Comparison of ENCODE assay signal across 8 mouse cellular contexts in the genomic region with DNA sequence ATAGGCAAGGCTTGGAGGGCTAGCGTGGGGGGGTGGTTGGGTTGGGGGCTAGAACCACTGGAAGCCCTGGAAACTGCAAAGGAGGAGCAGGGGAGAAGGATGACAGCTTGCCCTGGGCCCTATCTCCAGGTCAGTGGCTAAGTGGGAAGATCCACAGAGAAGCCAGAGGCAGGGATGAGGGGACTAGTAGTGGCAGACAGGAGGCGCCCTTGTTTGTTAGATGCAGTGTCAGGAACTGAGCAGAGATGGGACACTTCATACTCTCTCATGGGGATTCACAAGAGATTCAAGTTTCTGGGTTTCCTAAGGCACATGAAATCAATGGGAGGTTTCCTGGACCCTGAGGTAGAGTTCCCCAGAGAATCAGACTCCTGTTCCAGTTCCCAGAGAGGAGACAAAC. TPM values are rescaled to one million over a fixed set of nuclear protein-coding genes. Genes with fewer than 3 reads are reported as not detected.
DNase-seq lines count a peak whose midpoint lies in the region; ATAC-seq and TF ChIP-seq lines count a peak whose summit lies in the region.

No protein-coding gene starts in this region.

- H3K9me3 ChIP-seq in heart, embryonic 10.5 days, result no peaks in the 10 kb centered on the region
- no peaks in the 10 kb centered on the region for H3K9me3 ChIP-seq in CH12.LX (replicated peaks; ENCODE audit: low read length)
- no peaks in the 10 kb centered on the region for H3K9me3 ChIP-seq in forebrain, embryonic 12.5 days
- H3K9me3 ChIP-seq in midbrain, embryonic 16.5 days (replicated peaks; ENCODE audit: control insufficient read depth, low read length, poor library complexity, severe bottlenecking), result no peaks in the 10 kb centered on the region

- in situ Hi-C loops in CH12.LX (cut with MboI; ENCODE audit: low pct_ligation_motif_present, low pct_unique_long_range_greater_than_20kb, low sequenced_read_pairs), result loop anchor here (5.0 kb wide), 1 partner anchor 36 kb away; no protein-coding TSS in a partner anchor

- H3K27ac ChIP-seq in heart, embryonic 10.5 days, result no peak overlapping the region
- no peak overlapping the region for H3K27ac ChIP-seq in CH12.LX (ENCODE audit: insufficient read depth, low read depth)
- no peak overlapping the region for H3K27ac ChIP-seq in forebrain, embryonic 12.5 days
- H3K27ac ChIP-seq in midbrain, embryonic 16.5 days (ENCODE audit: low read length), result no peak overlapping the region

- no peak for TF ChIP-seq EP300 in CH12.LX (IDR thresholded peaks at IDR 0.05; ENCODE audit: low read length)

- no peak for TF ChIP-seq POLR2A in CH12.LX (IDR thresholded peaks at IDR 0.05; ENCODE audit: low read depth, low read length)

- peaks cover 3% of the 10 kb centered on the region; the same call in 1 of the 2 replicates for H3K4me1 ChIP-seq in heart, embryonic 10.5 days
- peaks cover 0 to 12% of the 10 kb centered on the region in 2 experiments; a peak in 2 of 4 replicates for H3K4me1 ChIP-seq in CH12.LX (ENCODE audit: control insufficient read depth in 1 of 2, insufficient read depth in 2 of 2)
- peaks cover 6% of the 10 kb centered on the region; the same call in 1 of the 2 replicates for H3K4me1 ChIP-seq in forebrain, embryonic 12.5 days
- H3K4me1 ChIP-seq in midbrain, embryonic 16.5 days (ENCODE audit: control insufficient read depth, insufficient read depth, low read length), result no peaks in the 10 kb centered on the region

- no peaks in the 10 kb centered on the region for H3K36me3 ChIP-seq in heart, embryonic 10.5 days
- no peaks in the 10 kb centered on the region for H3K36me3 ChIP-seq in CH12.LX (replicated peaks in 1 of 2; ENCODE audit: control insufficient read depth in 1 of 2, insufficient read depth in 1 of 2, low read length in 1 of 2)
- H3K36me3 ChIP-seq in forebrain, embryonic 12.5 days (replicated peaks), result no peaks in the 10 kb centered on the region
- H3K36me3 ChIP-seq in midbrain, embryonic 16.5 days (ENCODE audit: control insufficient read depth, insufficient read depth, low read length), result no peaks in the 10 kb centered on the region

- TF ChIP-seq CTCF in CH12.LX (conservative IDR thresholded peaks at IDR 0.05 in 1 of 2, IDR thresholded peaks at IDR 0.05 in 1 of 2; ENCODE audit: low read depth in 2 of 2, low read length in 2 of 2), result peak; percentile 11 to 92; a peak in 2 of 4 replicates

- H3K9ac ChIP-seq in CH12.LX (ENCODE audit: insufficient read depth, low read depth), result no peak overlapping the region
- no peak overlapping the region for H3K9ac ChIP-seq in forebrain, embryonic 12.5 days
- H3K9ac ChIP-seq in midbrain, embryonic 16.5 days (ENCODE audit: low read depth, low read length), result no peak overlapping the region

- WGBS in heart, embryonic 10.5 days, result 35% methylated on average over 2 of the region's 2 CpGs
- 30% methylated on average over 2 of the region's 2 CpGs for whole genome bisulfite sequencing in forebrain, embryonic 12.5 days
- WGBS in midbrain, embryonic 16.5 days, result 45% methylated on average over 2 of the region's 2 CpGs

- TF ChIP-seq RAD21 in CH12.LX (IDR thresholded peaks at IDR 0.05; ENCODE audit: low read depth, low read length), result peak; percentile 91

- no peak for ATAC-seq in forebrain, embryonic 12.5 days (ENCODE audit: low FRiP score)
- ATAC-seq in midbrain, embryonic 16.5 days, result no peak

- dilution Hi-C loops in CH12.LX (cut with MboI; ENCODE audit: extremely low pct_ligation_motif_present, extremely low pct_unique_long_range_greater_than_20kb, low sequenced_read_pairs), result no loop called here

- no peak overlapping the region for H3K4me2 ChIP-seq in CH12.LX (ENCODE audit: insufficient read depth, low read depth, poor library complexity, severe bottlenecking)
- no peak overlapping the region for H3K4me2 ChIP-seq in forebrain, embryonic 12.5 days
- H3K4me2 ChIP-seq in midbrain, embryonic 16.5 days (ENCODE audit: low read length), result no peak overlapping the region

- no peaks in the 10 kb centered on the region for H3K79me2 ChIP-seq in CH12.LX (replicated peaks; ENCODE audit: control insufficient read depth, extremely low read depth, insufficient read depth, poor library complexity, severe bottlenecking)

- H3K4me3 ChIP-seq in heart, embryonic 10.5 days, result no peak overlapping the region
- no peak overlapping the region for H3K4me3 ChIP-seq in CH12.LX (replicated peaks in 1 of 3; ENCODE audit: low read depth in 2 of 3, low read length in 2 of 3, poor library complexity in 1 of 3)
- H3K4me3 ChIP-seq in forebrain, embryonic 12.5 days (replicated peaks), result no peak overlapping the region
- H3K4me3 ChIP-seq in midbrain, embryonic 16.5 days (ENCODE audit: low read depth, low read length), result no peak overlapping the region

- peaks cover 38% of the 10 kb centered on the region for H3K27me3 ChIP-seq in heart, embryonic 10.5 days (ENCODE audit: insufficient read depth, poor library complexity, severe bottlenecking)
- peaks cover 21% of the 10 kb centered on the region for H3K27me3 ChIP-seq in CH12.LX (replicated peaks)
- H3K27me3 ChIP-seq in forebrain, embryonic 12.5 days, result 0 out of 2 replicates have a peak, but pooled peaks cover 6% of the 10 kb centered on the region
- H3K27me3 ChIP-seq in midbrain, embryonic 16.5 days (ENCODE audit: control insufficient read depth, insufficient read depth, low read depth, low read length), result no peaks in the 10 kb centered on the region

- DNase-seq in heart, adult 18-20 months, result peak; percentile 56 to 75
- no peak for DNase-seq in heart, embryonic 10.5 days (ENCODE audit: low spot score)
- DNase-seq in CH12.LX (ENCODE audit: extremely low read depth), result peak; percentile 44
- peak; percentile 20 for DNase-seq in c-Kit-positive CD71-negative TER-119-negative erythroid progenitor cells, embryonic 14.5 days (ENCODE audit: low read depth)
- DNase-seq in lung, adult 18-20 months, result peak; percentile 35 to 62
- no peak for DNase-seq in urinary bladder, postnatal 10 days (ENCODE audit: low spot score)

TF ChIP-seq in CH12.LX, 34 proteins besides CTCF, POLR2A, EP300 and RAD21:
- TF ChIP-seq RCOR1 (conservative IDR thresholded peaks at IDR 0.05; ENCODE audit: low read depth, low read length) (no peak), ETS1 (conservative IDR thresholded peaks at IDR 0.05; ENCODE audit: low read depth, low read length) (no peak), USF2 (conservative IDR thresholded peaks at IDR 0.05; ENCODE audit: low read depth, low read length) (no peak), GABPA (IDR thresholded peaks at IDR 0.05; ENCODE audit: insufficient replicate concordance, low read depth, low read length) (no peak), SMC3 (IDR thresholded peaks at IDR 0.05; ENCODE audit: low read depth, low read length) (peak; percentile 98), ZC3H11A (IDR thresholded peaks at IDR 0.05; ENCODE audit: low read depth, low read length) (peak; percentile 93)

RNA-seq across cellular contexts. Expression of a gene that starts 30.3 kb away (rescaled TPM):
- under 1 TPM; 0.28 to 0.35 TPM for total RNA-seq in heart, adult 18-20 months (2021)
- polyA plus RNA-seq in heart, embryonic 10.5 days (2016; fragmentation: Nextera tagmentation; extraction: Ambion mirVana), result 0.48 and 1.1 TPM in 2 replicates
- total RNA-seq in CH12.LX (2012; rRNA removed), result 0.04 TPM in 1 of 2 replicates, not detected in the other
- not detected in 2 replicates for total RNA-seq in CH12.LX (2014; rRNA removed)
- polyA plus RNA-seq in CH12.LX (2012; ENCODE audit: insufficient read length, low read depth), result not detected in 2 replicates
- polyA plus RNA-seq in forebrain, embryonic 12.5 days (2016; fragmentation: Nextera tagmentation; extraction: Ambion mirVana), result 0.10 TPM in 1 of 2 replicates, not detected in the other
- 0.14 and 0.30 TPM in 2 replicates for polyA plus RNA-seq in midbrain, embryonic 16.5 days (2015; fragmentation: Nextera tagmentation; extraction: Ambion mirVana)

RNA-seq across cellular contexts. Expression of a gene that starts 38.8 kb away (rescaled TPM):
- 1 to 10 TPM; 3.4 to 3.7 TPM for total RNA-seq in heart, adult 18-20 months (2021)
- 11.4 and 16.3 TPM in 2 replicates for polyA plus RNA-seq in heart, embryonic 10.5 days (2016; fragmentation: Nextera tagmentation; extraction: Ambion mirVana)
- total RNA-seq in CH12.LX (2012; rRNA removed), result 8.9 and 9.8 TPM in 2 replicates
- total RNA-seq in CH12.LX (2014; rRNA removed), result 3.0 and 3.7 TPM in 2 replicates
- 5.2 and 6.3 TPM in 2 replicates for polyA plus RNA-seq in CH12.LX (2012; ENCODE audit: insufficient read length, low read depth)
- polyA plus RNA-seq in forebrain, embryonic 12.5 days (2016; fragmentation: Nextera tagmentation; extraction: Ambion mirVana), result 90.2 and 96.2 TPM in 2 replicates
- polyA plus RNA-seq in midbrain, embryonic 16.5 days (2015; fragmentation: Nextera tagmentation; extraction: Ambion mirVana), result 57.5 and 59.1 TPM in 2 replicates

RNA-seq across cellular contexts. Expression of a gene that starts 55.0 kb away (rescaled TPM):
- 1 to 10 TPM; 1.6 to 2.9 TPM for total RNA-seq in heart, adult 18-20 months (2021)
- 1.2 and 1.3 TPM in 2 replicates for polyA plus RNA-seq in heart, embryonic 10.5 days (2016; fragmentation: Nextera tagmentation; extraction: Ambion mirVana)
- total RNA-seq in CH12.LX (2012; rRNA removed) (0.17 and 0.55 TPM in 2 replicates), CH12.LX (2014; rRNA removed) (0.23 TPM in 1 of 2 replicates, not detected in the other)
- polyA plus RNA-seq in CH12.LX (2012; ENCODE audit: insufficient read length, low read depth), result 0.12 and 0.17 TPM in 2 replicates
- 0.54 and 0.78 TPM in 2 replicates for polyA plus RNA-seq in forebrain, embryonic 12.5 days (2016; fragmentation: Nextera tagmentation; extraction: Ambion mirVana)
- polyA plus RNA-seq in midbrain, embryonic 16.5 days (2015; fragmentation: Nextera tagmentation; extraction: Ambion mirVana), result 1.0 and 1.4 TPM in 2 replicates

Comparison
In these comparisons a context has a peak if more than half of its experiments do, and no peak if none do; other contexts are left out.
1. DNase-seq: peak in heart, adult 18-20 months (2 of 2), CH12.LX (single experiment), c-Kit-positive CD71-negative TER-119-negative erythroid progenitor cells, embryonic 14.5 days (single experiment) and lung, adult 18-20 months (2 of 2); none in heart, embryonic 10.5 days (single experiment) and urinary bladder, postnatal 10 days (single experiment).